Mouse (Mus musculus): ENCODE measurements around the gene Nop58.

GRCm38 (mm10) chr1:59668871-59669270 lies 15.9 kb upstream of the Nop58 start:
- no peak for TF ChIP-seq POLR2A (IDR thresholded peaks at IDR 0.05; ENCODE audit: extremely low read depth, insufficient read depth, low read length)
- TF ChIP-seq CTCF (IDR thresholded peaks at IDR 0.05; ENCODE audit: low read depth, low read length): no peak

Data from liver, adult 2 months (tissue).